Mouse (Mus musculus): ENCODE measurements around the gene Ptgis.

The Ptgis gene

GRCm38 (mm10) chr2:167263040-167263810, 22.8 kb upstream of the Ptgis start:
- DNase-seq (ENCODE audit: low read depth) = peak; percentile 92

- no peak for DNase-seq (ENCODE audit: low read depth)
Observed at GRCm38 (mm10) chr2:167262433-167262832, 22.0 kb upstream of the Ptgis start.

GRCm38 (mm10) chr2:167261106-167261505, 20.7 kb upstream of the Ptgis start:
- peak; percentile 73 for DNase-seq (ENCODE audit: low read depth)

- no peak for DNase-seq (ENCODE audit: low read depth)
Observed at GRCm38 (mm10) chr2:167257790-167258189, 17.4 kb upstream of the Ptgis start.

GRCm38 (mm10) chr2:167254808-167255207, 14.4 kb upstream of the Ptgis start:
- DNase-seq (ENCODE audit: low read depth) = no peak

- DNase-seq (ENCODE audit: low read depth) = peak; percentile 34
Observed at GRCm38 (mm10) chr2:167254185-167254584, 13.8 kb upstream of the Ptgis start.

- no peak for DNase-seq (ENCODE audit: low read depth)
Observed at GRCm38 (mm10) chr2:167253476-167253875, 13.1 kb upstream of the Ptgis start.

- peak; percentile 25 for DNase-seq (ENCODE audit: low read depth)
Observed at GRCm38 (mm10) chr2:167252057-167252687, 11.8 kb upstream of the Ptgis start.

GRCm38 (mm10) chr2:167250736-167251337, 10.4 kb upstream of the Ptgis start:
- DNase-seq (ENCODE audit: low read depth) = peak; percentile 84

- no peak for DNase-seq (ENCODE audit: low read depth)
Observed at GRCm38 (mm10) chr2:167250003-167250735, 9.8 kb upstream of the Ptgis start.

- no peak for DNase-seq (ENCODE audit: low read depth)
Observed at GRCm38 (mm10) chr2:167249591-167249990, 9.2 kb upstream of the Ptgis start.

- DNase-seq (ENCODE audit: low read depth) = no peak
Observed at GRCm38 (mm10) chr2:167247823-167248222, 7.4 kb upstream of the Ptgis start.

- DNase-seq (ENCODE audit: low read depth) = no peak
Observed at GRCm38 (mm10) chr2:167246704-167247103, 6.3 kb upstream of the Ptgis start.

- no peak for DNase-seq (ENCODE audit: low read depth)
Observed at GRCm38 (mm10) chr2:167244892-167245291, 4.5 kb upstream of the Ptgis start.

GRCm38 (mm10) chr2:167243831-167244563, 3.6 kb upstream of the Ptgis start:
- no peak for DNase-seq (ENCODE audit: low read depth)

GRCm38 (mm10) chr2:167239262-167239661, 1.1 kb downstream of the Ptgis start:
- DNase-seq (ENCODE audit: low read depth) = peak; percentile 75

GRCm38 (mm10) chr2:167237224-167237623, 3.2 kb downstream of the Ptgis start:
- DNase-seq (ENCODE audit: low read depth) = no peak

- no peak for DNase-seq (ENCODE audit: low read depth)
Observed at GRCm38 (mm10) chr2:167236174-167236573, 4.2 kb downstream of the Ptgis start.

- DNase-seq (ENCODE audit: low read depth) = peak; percentile 83
Observed at GRCm38 (mm10) chr2:167235338-167236018, 4.9 kb downstream of the Ptgis start.

- no peak for DNase-seq (ENCODE audit: low read depth)
Observed at GRCm38 (mm10) chr2:167233771-167234170, 6.6 kb downstream of the Ptgis start.

GRCm38 (mm10) chr2:167233009-167233335, 7.4 kb downstream of the Ptgis start:
- peak; percentile 54 for DNase-seq (ENCODE audit: low read depth)

Measured in NIH3T3 (cell line).